Mouse (Mus musculus) kidney, embryonic 14.5 days (tissue): ENCODE measurements at regions not wholly inside any gene's neighbourhood (a gene's known extent, or its start where the extent isn't known, plus 50 kb on each side); places are given as distances from the start of the nearest gene placed in this dataset.
"Not testable (repeated sequence)": the region's sequence is repeated elsewhere in the genome, so short reads cannot be mapped to it uniquely, and the experiment has no call there.

Source experiments
- ATAC-seq: fragments of 200-750 bp; cut with Nextera tagmentation; 2 replicates; pipeline ENCODE4 v1.8.0; 2017; ENCODE audit warnings: moderate number of reproducible peaks, mild to moderate bottlenecking, moderate TSS enrichment, moderate library complexity; ENCODE audit not compliant: low FRiP score, low TSS enrichment
- H3K27ac ChIP-seq: fragments of 300-500 bp; sonication (generic); 2 replicates; pipeline ENCODE4 v1.5.1; 2014; ENCODE audit warnings: low read depth, mild to moderate bottlenecking, low read length, moderate library complexity, mixed read lengths
- H3K27me3 ChIP-seq: fragments of 300-500 bp; sonication (generic); 2 replicates; pipeline ENCODE4 v1.6.1; 2014; ENCODE audit warnings: mild to moderate bottlenecking, low read length; ENCODE audit not compliant: control insufficient read depth, insufficient read depth
- H3K36me3 ChIP-seq: fragments of 300-500 bp; sonication (generic); 2 replicates; pipeline ENCODE4 v1.6.1; 2014; ENCODE audit warnings: low read length, mixed read lengths; ENCODE audit not compliant: control insufficient read depth, insufficient read depth
- H3K4me1 ChIP-seq: fragments of 300-500 bp; sonication (generic); 2 replicates; pipeline ENCODE4 v1.6.1; 2014; ENCODE audit warnings: low read length, mixed read lengths; ENCODE audit not compliant: control insufficient read depth, insufficient read depth
- H3K4me2 ChIP-seq: fragments of 300-500 bp; sonication (generic); replicated peaks from 2 replicates; pipeline ENCODE4 v1.6.1; 2014; ENCODE audit warnings: low read depth, mild to moderate bottlenecking, low read length
- H3K4me3 ChIP-seq: fragments of 300-500 bp; sonication (generic); 2 replicates; pipeline ENCODE4 v1.5.1; 2014; ENCODE audit warnings: mild to moderate bottlenecking, low read length
- H3K9ac ChIP-seq: fragments of 300-500 bp; sonication (generic); 2 replicates; pipeline ENCODE4 v1.6.1; 2014; ENCODE audit warnings: low read depth, mild to moderate bottlenecking, low read length, moderate library complexity
- H3K9me3 ChIP-seq: fragments of 300-500 bp; sonication (generic); 2 replicates; pipeline ENCODE4 v1.6.1; 2016; ENCODE audit warnings: low read length; ENCODE audit not compliant: control insufficient read depth
- WGBS: fragments of 180-500 bp; shearing (Covaris S2); extraction: QIAGEN DNeasy Blood & Tissue Kit; methylation state at CpG from one replicate; pipeline ENCODE4 v1.1.7; 2014; 5-methylcytosine and 5-hydroxymethylcytosine counted together

GRCm38 (mm10) chr11:42928916-42929315 is 106.6 kb upstream of the Gm9972 start:
- no peaks in the 10 kb centered on the region for H3K27me3 ChIP-seq
- H3K4me3 ChIP-seq: no peak overlapping the region
- WGBS: 70% methylated on average over 3 of the region's 3 CpGs
- no peak overlapping the region for H3K9ac ChIP-seq
- no peak overlapping the region for H3K27ac ChIP-seq
- no peaks in the 10 kb centered on the region for H3K9me3 ChIP-seq
- ATAC-seq: no peak
- H3K4me1 ChIP-seq: no peaks in the 10 kb centered on the region
- no peaks in the 10 kb centered on the region for H3K36me3 ChIP-seq
- no peak overlapping the region for H3K4me2 ChIP-seq

DNA sequence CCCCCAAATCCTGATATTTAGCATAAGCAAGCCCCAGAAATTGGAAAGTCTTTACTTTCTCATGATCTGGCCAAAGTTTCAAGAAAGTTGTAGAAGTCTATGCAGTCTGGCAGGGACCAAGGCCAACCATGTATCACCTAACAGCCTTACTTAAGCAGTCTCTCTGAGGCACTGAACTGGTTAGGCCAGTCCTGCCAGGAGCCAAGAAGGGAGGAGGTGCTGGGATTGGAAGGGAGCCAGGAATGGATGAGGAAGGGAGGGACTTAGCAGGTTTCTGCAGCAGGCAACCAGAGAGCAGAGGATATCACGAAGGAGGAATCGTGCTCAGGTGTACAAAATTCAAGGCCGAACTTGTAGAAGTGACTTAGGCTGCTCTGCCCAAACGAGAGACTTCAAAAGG is 96.3 kb upstream of the Gm9972 start:
- peak overlapping the region; percentile 37; the same call in 1 of the 2 replicates for H3K27ac ChIP-seq
- 70% methylated on average over 4 of the region's 4 CpGs for WGBS
- not testable (repeated sequence) for H3K36me3 ChIP-seq, H3K27me3 ChIP-seq, H3K4me3 ChIP-seq, H3K4me1 ChIP-seq, H3K4me2 ChIP-seq, H3K9me3 ChIP-seq, H3K9ac ChIP-seq
- peak; percentile 85; the same call in 1 of the 2 replicates for ATAC-seq

DNA sequence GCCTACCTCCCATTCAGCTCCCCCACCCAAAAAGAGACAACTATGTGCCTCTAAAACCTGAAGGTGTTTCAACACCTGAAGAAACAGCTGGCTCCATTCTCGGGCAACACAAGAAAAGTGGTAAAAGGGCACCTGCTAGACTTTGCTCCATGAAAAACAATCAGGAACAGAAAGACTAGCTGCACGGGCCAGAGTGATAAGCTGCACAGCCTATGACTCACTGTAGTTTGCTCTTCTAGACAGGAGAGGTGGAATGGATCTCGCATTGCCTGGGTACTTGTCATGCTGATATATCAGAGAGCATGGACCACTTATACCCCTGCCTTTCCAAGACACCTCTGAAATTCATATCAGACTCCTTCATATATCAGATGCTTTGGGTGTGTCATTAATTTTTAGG is 94.0 kb upstream of the Gm9972 start:
- no peaks in the 10 kb centered on the region for H3K27me3 ChIP-seq
- ATAC-seq: no peak
- H3K36me3 ChIP-seq: no peaks in the 10 kb centered on the region
- H3K9me3 ChIP-seq: no peaks in the 10 kb centered on the region
- no peak overlapping the region for H3K4me3 ChIP-seq
- WGBS: 75% methylated on average over 3 of the region's 3 CpGs
- H3K4me1 ChIP-seq: no peaks in the 10 kb centered on the region
- no peak overlapping the region for H3K27ac ChIP-seq
- H3K4me2 ChIP-seq: no peak overlapping the region
- no peak overlapping the region for H3K9ac ChIP-seq

- no peaks in the 10 kb centered on the region for H3K36me3 ChIP-seq
- H3K9ac ChIP-seq: no peak overlapping the region
- H3K27ac ChIP-seq: no peak overlapping the region
- H3K27me3 ChIP-seq: no peaks in the 10 kb centered on the region
- WGBS: 57% methylated on average over 3 of the region's 3 CpGs
- no peak for ATAC-seq
- no peaks in the 10 kb centered on the region for H3K4me1 ChIP-seq
- no peak overlapping the region for H3K4me2 ChIP-seq
- H3K9me3 ChIP-seq: no peaks in the 10 kb centered on the region
- H3K4me3 ChIP-seq: no peak overlapping the region
Observed at GRCm38 (mm10) chr11:42942284-42942683, 93.3 kb upstream of the Gm9972 start.

GRCm38 (mm10) chr11:42944573-42944972 is 91.0 kb upstream of the Gm9972 start:
- 67% methylated on average over 3 of the region's 3 CpGs for WGBS
- Histone ChIP-seq H3K36me3 (no peaks in the 10 kb centered on the region), H3K27me3 (no peaks in the 10 kb centered on the region), H3K4me1 (no peaks in the 10 kb centered on the region), H3K9ac (no peak overlapping the region), H3K27ac (0 out of 2 replicates have a peak overlapping the region, but pooled peaks have one; percentile 6), H3K4me3 (no peak overlapping the region), H3K4me2 (no peak overlapping the region), H3K9me3 (no peaks in the 10 kb centered on the region)
- ATAC-seq: peak; percentile 90

DNA sequence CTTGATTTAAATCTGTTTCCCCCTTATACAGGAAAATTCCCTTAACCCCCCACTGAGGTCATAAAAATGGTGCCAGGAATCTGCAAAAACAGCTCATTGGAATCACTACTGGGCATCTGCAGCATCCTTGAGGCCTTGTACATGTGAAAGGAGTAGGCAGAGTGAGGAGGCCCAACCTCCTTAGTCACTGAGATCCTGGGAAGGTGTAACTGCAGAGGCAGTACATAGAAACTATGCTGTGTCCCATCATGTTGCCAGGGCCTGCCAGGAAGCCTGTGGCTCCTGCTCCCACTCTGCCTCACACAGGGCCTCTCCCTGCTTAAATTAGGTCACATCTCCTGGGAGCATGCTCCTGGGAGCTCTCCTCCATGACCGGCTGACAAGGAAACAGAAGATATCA is 85.7 kb upstream of the Gm9972 start:
- no peak overlapping the region for H3K9ac ChIP-seq
- no peak for ATAC-seq

GRCm38 (mm10) chr11:42954169-42954568 is 81.4 kb upstream of the Gm9972 start:
- Histone ChIP-seq H3K27ac (no peak overlapping the region), H3K4me3 (no peak overlapping the region), H3K36me3 (no peaks in the 10 kb centered on the region), H3K27me3 (no peaks in the 10 kb centered on the region), H3K4me2 (no peak overlapping the region), H3K9me3 (no peaks in the 10 kb centered on the region), H3K4me1 (no peaks in the 10 kb centered on the region), H3K9ac (no peak overlapping the region)
- 65% methylated on average over 5 of the region's 5 CpGs for WGBS
- no peak for ATAC-seq

More for the DNA sequence above, 85.7 kb upstream of the Gm9972 start:
- Histone ChIP-seq H3K36me3 (no peaks in the 10 kb centered on the region), H3K27me3 (no peaks in the 10 kb centered on the region), H3K4me2 (no peak overlapping the region), H3K4me1 (no peaks in the 10 kb centered on the region), H3K4me3 (no peak overlapping the region), H3K27ac (no peak overlapping the region), H3K9me3 (no peaks in the 10 kb centered on the region)
- WGBS: 86% methylated on average over 1 of the region's 1 CpGs

GRCm38 (mm10) chr11:42965732-42966131 is 69.8 kb upstream of the Gm9972 start:
- no peak for ATAC-seq
- Histone ChIP-seq H3K4me2 (no peak overlapping the region), H3K4me1 (no peaks in the 10 kb centered on the region), H3K27me3 (no peaks in the 10 kb centered on the region), H3K36me3 (no peaks in the 10 kb centered on the region), H3K9ac (no peak overlapping the region), H3K9me3 (no peaks in the 10 kb centered on the region), H3K4me3 (no peak overlapping the region), H3K27ac (no peak overlapping the region)
- 71% methylated on average over 1 of the region's 1 CpGs for WGBS

GRCm38 (mm10) chr11:42978245-42978644 is 57.3 kb upstream of the Gm9972 start:
- no peak overlapping the region for H3K4me2 ChIP-seq
- no peaks in the 10 kb centered on the region for H3K9me3 ChIP-seq
- no peaks in the 10 kb centered on the region for H3K4me1 ChIP-seq
- no peak overlapping the region for H3K27ac ChIP-seq
- WGBS: 62% methylated on average over 2 of the region's 2 CpGs
- H3K4me3 ChIP-seq: no peak overlapping the region
- no peak for ATAC-seq
- H3K36me3 ChIP-seq: no peaks in the 10 kb centered on the region
- no peak overlapping the region for H3K9ac ChIP-seq
- H3K27me3 ChIP-seq: no peaks in the 10 kb centered on the region
